Mouse (Mus musculus): ENCODE data around the gene Degs2. TPM values are rescaled to one million over a fixed set of nuclear protein-coding genes. Genes with fewer than 3 reads are reported as not detected.

Gene Degs2
- total RNA-seq, 2 experiments from 2014 or later = 0.27 to 0.81 TPM

- DNase-seq = no peak
- intact Hi-C loops (cut with DNase I) = no loop called here
Observed at GRCm38 (mm10) chr12:108701221-108701620, 894 bp downstream of the Degs2 start.

- no peak for DNase-seq
- intact Hi-C loops (cut with DNase I) = no loop called here
Observed at GRCm38 (mm10) chr12:108700037-108700436, 2.1 kb downstream of the Degs2 start.

GRCm38 (mm10) chr12:108699576-108699975 is 2.5 kb downstream of the Degs2 start:
- no peak for DNase-seq
- intact Hi-C loops (cut with DNase I) = no loop called here

- intact Hi-C loops (cut with DNase I) = no loop called here
- no peak for DNase-seq
Observed at GRCm38 (mm10) chr12:108698697-108699471, 3.2 kb downstream of the Degs2 start.

- intact Hi-C loops (cut with DNase I) = no loop called here
- no peak for DNase-seq
Observed at GRCm38 (mm10) chr12:108694223-108694622, 7.9 kb downstream of the Degs2 start.

- intact Hi-C loops (cut with DNase I) = no loop called here
- DNase-seq = no peak
Observed at GRCm38 (mm10) chr12:108693592-108693991, 8.5 kb downstream of the Degs2 start.

GRCm38 (mm10) chr12:108690529-108690928 is 11.6 kb downstream of the Degs2 start:
- no peak for DNase-seq
- intact Hi-C loops (cut with DNase I) = no loop called here

- peak in 1 of 2 experiments; percentile 43 for DNase-seq
- intact Hi-C loops (cut with DNase I) = loop anchor here (5.0 kb wide), 1 partner anchor 68 kb away; no protein-coding TSS in a partner anchor
Observed at GRCm38 (mm10) chr12:108689167-108689566, 12.9 kb downstream of the Degs2 start.

GRCm38 (mm10) chr12:108686926-108687325 is 15.2 kb downstream of the Degs2 start:
- peak in 1 of 2 experiments; percentile 46 for DNase-seq
- intact Hi-C loops (cut with DNase I) = loop anchor here (5.0 kb wide), 1 partner anchor 70 kb away; no protein-coding TSS in a partner anchor

GRCm38 (mm10) chr12:108686463-108686862 is 15.7 kb downstream of the Degs2 start:
- intact Hi-C loops (cut with DNase I) = loop anchor here (5.0 kb wide), 1 partner anchor 71 kb away; no protein-coding TSS in a partner anchor
- no peak for DNase-seq

GRCm38 (mm10) chr12:108682240-108683023 is 19.7 kb downstream of the Degs2 start:
- no peak for DNase-seq
- intact Hi-C loops (cut with DNase I) = no loop called here

GRCm38 (mm10) chr12:108680861-108681260 is 21.3 kb downstream of the Degs2 start:
- DNase-seq = no peak
- intact Hi-C loops (cut with DNase I) = no loop called here

- intact Hi-C loops (cut with DNase I) = loop anchor here (5.0 kb wide), 1 partner anchor 121 kb away; no protein-coding TSS in a partner anchor
- DNase-seq = no peak
Observed at GRCm38 (mm10) chr12:108678366-108678765, 23.7 kb downstream of the Degs2 start.

- intact Hi-C loops (cut with DNase I) = loop anchor here (5.0 kb wide), 1 partner anchor 120 kb away; no protein-coding TSS in a partner anchor
- DNase-seq = no peak
Observed at GRCm38 (mm10) chr12:108677116-108677515, 25.0 kb downstream of the Degs2 start.

GRCm38 (mm10) chr12:108675614-108676401 is 26.3 kb downstream of the Degs2 start:
- DNase-seq = no peak
- intact Hi-C loops (cut with DNase I) = loop anchor here (5.0 kb wide), 1 partner anchor 119 kb away; no protein-coding TSS in a partner anchor

- no peak for DNase-seq
- intact Hi-C loops (cut with DNase I) = loop anchor here (5.0 kb wide), 1 partner anchor 118 kb away; no protein-coding TSS in a partner anchor
Observed at GRCm38 (mm10) chr12:108674916-108675315, 27.2 kb downstream of the Degs2 start.

GRCm38 (mm10) chr12:108674502-108674901 is 27.6 kb downstream of the Degs2 start:
- DNase-seq = peak; percentile 62 to 72
- intact Hi-C loops (cut with DNase I) = no loop called here

- DNase-seq = no peak
- intact Hi-C loops (cut with DNase I) = no loop called here
Observed at GRCm38 (mm10) chr12:108673546-108673945, 28.6 kb downstream of the Degs2 start.

GRCm38 (mm10) chr12:108672908-108673307 is 29.2 kb downstream of the Degs2 start:
- intact Hi-C loops (cut with DNase I) = no loop called here
- no peak for DNase-seq

- no peak for DNase-seq
- intact Hi-C loops (cut with DNase I) = no loop called here
Observed at GRCm38 (mm10) chr12:108671541-108671940, 30.6 kb downstream of the Degs2 start.
